Mouse (Mus musculus) thymus, adult 2 months (tissue): Measurements from ENCODE around the gene E2f2.

Experiments used
- CTCF ChIP-seq: fragments of 200-500 bp; IDR thresholded peaks from 2 replicates; pipeline ENCODE4 v1.5.1; 2012; ENCODE audit warnings: mild to moderate bottlenecking, control low read depth, low read length, moderate library complexity, borderline replicate concordance; ENCODE audit not compliant: control insufficient read depth, poor library complexity, insufficient read depth; ENCODE audit errors: extremely low read depth
- POLR2A ChIP-seq: fragments of 200-500 bp; IDR thresholded peaks from 2 replicates; pipeline ENCODE4 v1.6.1; 2012; ENCODE audit warnings: mild to moderate bottlenecking, low read length, control low read depth, moderate library complexity; ENCODE audit not compliant: control insufficient read depth, poor library complexity, insufficient read depth; ENCODE audit errors: extremely low read depth

GRCm38 (mm10) chr4:136186739-136187472, 14.7 kb downstream of the E2f2 start:
- TF ChIP-seq CTCF, result no peak
- TF ChIP-seq POLR2A, result no peak
